Mouse (Mus musculus): ENCODE results near the gene Sept11. TPM values are rescaled to one million over a fixed set of nuclear protein-coding genes. Genes with fewer than 3 reads are reported as not detected.

Sept11 gene
- polyA plus RNA-seq, 1 experiment, result 137 TPM

GRCm38 (mm10) chr5:93183311-93183710, 90.1 kb downstream of the Sept11 start:
- Histone ChIP-seq H3K4me3 (ENCODE audit: insufficient read depth, low read length) (no peak overlapping the region), H3K4me1 (ENCODE audit: control insufficient read depth, insufficient read depth, low read length) (no peaks in the 10 kb centered on the region), H3K27ac (ENCODE audit: insufficient read depth, low read length) (no peak overlapping the region)
- TF ChIP-seq CTCF (IDR thresholded peaks at IDR 0.05; ENCODE audit: extremely low read depth, insufficient read depth, low read length), result no peak
- no peak for TF ChIP-seq POLR2A (IDR thresholded peaks at IDR 0.05; ENCODE audit: extremely low read depth, insufficient read depth, low read length)

GRCm38 (mm10) chr5:93184548-93184947, 91.3 kb downstream of the Sept11 start:
- no peak overlapping the region for H3K4me3 ChIP-seq (ENCODE audit: insufficient read depth, low read length)
- no peak overlapping the region for H3K27ac ChIP-seq (ENCODE audit: insufficient read depth, low read length)
- H3K4me1 ChIP-seq (ENCODE audit: control insufficient read depth, insufficient read depth, low read length), result no peaks in the 10 kb centered on the region
- TF ChIP-seq POLR2A (IDR thresholded peaks at IDR 0.05; ENCODE audit: extremely low read depth, insufficient read depth, low read length) (no peak), CTCF (IDR thresholded peaks at IDR 0.05; ENCODE audit: extremely low read depth, insufficient read depth, low read length) (no peak)

GRCm38 (mm10) chr5:93189607-93190006, 96.4 kb downstream of the Sept11 start:
- TF ChIP-seq CTCF (IDR thresholded peaks at IDR 0.05; ENCODE audit: extremely low read depth, insufficient read depth, low read length), result no peak
- no peak for TF ChIP-seq POLR2A (IDR thresholded peaks at IDR 0.05; ENCODE audit: extremely low read depth, insufficient read depth, low read length)

GRCm38 (mm10) chr5:93190428-93190827, 97.2 kb downstream of the Sept11 start:
- no peak for TF ChIP-seq POLR2A (IDR thresholded peaks at IDR 0.05; ENCODE audit: extremely low read depth, insufficient read depth, low read length)
- TF ChIP-seq CTCF (IDR thresholded peaks at IDR 0.05; ENCODE audit: extremely low read depth, insufficient read depth, low read length), result no peak
- no peak overlapping the region for H3K4me3 ChIP-seq (ENCODE audit: insufficient read depth, low read length)

More at GRCm38 (mm10) chr5:93189607-93190006, 96.4 kb downstream of the Sept11 start:
- Histone ChIP-seq H3K4me3 (ENCODE audit: insufficient read depth, low read length) (no peak overlapping the region), H3K4me1 (ENCODE audit: control insufficient read depth, insufficient read depth, low read length) (no peaks in the 10 kb centered on the region; the same call in 1 of the 2 replicates), H3K27ac (ENCODE audit: insufficient read depth, low read length) (no peak overlapping the region)

GRCm38 (mm10) chr5:93198232-93198631, 105.0 kb downstream of the Sept11 start:
- no peak overlapping the region for H3K27ac ChIP-seq (ENCODE audit: insufficient read depth, low read length)
- no peak for TF ChIP-seq POLR2A (IDR thresholded peaks at IDR 0.05; ENCODE audit: extremely low read depth, insufficient read depth, low read length)
- TF ChIP-seq CTCF (IDR thresholded peaks at IDR 0.05; ENCODE audit: extremely low read depth, insufficient read depth, low read length), result no peak
- no peak overlapping the region for H3K4me3 ChIP-seq (ENCODE audit: insufficient read depth, low read length)
- H3K4me1 ChIP-seq (ENCODE audit: control insufficient read depth, insufficient read depth, low read length), result no peaks in the 10 kb centered on the region; the same call in 1 of the 2 replicates

More at GRCm38 (mm10) chr5:93190428-93190827, 97.2 kb downstream of the Sept11 start:
- H3K27ac ChIP-seq (ENCODE audit: insufficient read depth, low read length), result no peak overlapping the region
- no peaks in the 10 kb centered on the region; the same call in 1 of the 2 replicates for H3K4me1 ChIP-seq (ENCODE audit: control insufficient read depth, insufficient read depth, low read length)

GRCm38 (mm10) chr5:93201181-93201580, 107.9 kb downstream of the Sept11 start:
- H3K27ac ChIP-seq (ENCODE audit: insufficient read depth, low read length), result no peak overlapping the region
- H3K4me3 ChIP-seq (ENCODE audit: insufficient read depth, low read length), result no peak overlapping the region
- TF ChIP-seq CTCF (IDR thresholded peaks at IDR 0.05; ENCODE audit: extremely low read depth, insufficient read depth, low read length), result no peak
- TF ChIP-seq POLR2A (IDR thresholded peaks at IDR 0.05; ENCODE audit: extremely low read depth, insufficient read depth, low read length), result no peak
- no peaks in the 10 kb centered on the region for H3K4me1 ChIP-seq (ENCODE audit: control insufficient read depth, insufficient read depth, low read length)

- Histone ChIP-seq H3K4me3 (ENCODE audit: insufficient read depth, low read length) (peak overlapping the region; percentile 52), H3K4me1 (ENCODE audit: control insufficient read depth, insufficient read depth, low read length) (no peaks in the 10 kb centered on the region), H3K27ac (ENCODE audit: insufficient read depth, low read length) (peak overlapping the region; percentile 99)
- TF ChIP-seq POLR2A (IDR thresholded peaks at IDR 0.05; ENCODE audit: extremely low read depth, insufficient read depth, low read length) (no peak), CTCF (IDR thresholded peaks at IDR 0.05; ENCODE audit: extremely low read depth, insufficient read depth, low read length) (no peak)
These were observed 112.3 kb downstream of the Sept11 start for GRCm38 (mm10) chr5:93205371-93206108.

- H3K4me3 ChIP-seq (ENCODE audit: insufficient read depth, low read length), result peak within 1 kb of the TSS; percentile 52
- TF ChIP-seq CTCF (IDR thresholded peaks at IDR 0.05; ENCODE audit: extremely low read depth, insufficient read depth, low read length) (no peak), POLR2A (IDR thresholded peaks at IDR 0.05; ENCODE audit: extremely low read depth, insufficient read depth, low read length) (peak; percentile 94)
- H3K27ac ChIP-seq (ENCODE audit: insufficient read depth, low read length), result peak within 1 kb of the TSS; percentile 99
- H3K4me1 ChIP-seq (ENCODE audit: control insufficient read depth, insufficient read depth, low read length), result no peaks in the 10 kb centered on the region
These were observed 113.1 kb downstream of the Sept11 start, which contains the start of the genes Ccni and 2010109A12Rik for GRCm38 (mm10) chr5:93206109-93207005. TSS of gene Ccni (minus strand) at chr5:93206495. TSS of gene 2010109A12Rik (plus strand) at chr5:93206518.

GRCm38 (mm10) chr5:93207006-93207348, 113.7 kb downstream of the Sept11 start:
- Histone ChIP-seq H3K27ac (ENCODE audit: insufficient read depth, low read length) (peak overlapping the region; percentile 62), H3K4me1 (ENCODE audit: control insufficient read depth, insufficient read depth, low read length) (no peaks in the 10 kb centered on the region), H3K4me3 (ENCODE audit: insufficient read depth, low read length) (peak overlapping the region; percentile 52)
- TF ChIP-seq CTCF (IDR thresholded peaks at IDR 0.05; ENCODE audit: extremely low read depth, insufficient read depth, low read length) (no peak), POLR2A (IDR thresholded peaks at IDR 0.05; ENCODE audit: extremely low read depth, insufficient read depth, low read length) (no peak)
